Mouse (Mus musculus): ENCODE results near the gene Tubb2b. TPM values are rescaled to one million over a fixed set of nuclear protein-coding genes. Genes with fewer than 3 reads are reported as not detected.

Gene Tubb2b
- polyA plus RNA-seq, 1 experiment from 2014 or later: 758 TPM

GRCm38 (mm10) chr13:34154931-34155272 lies 24.6 kb upstream of the Tubb2b start:
- ATAC-seq (ENCODE audit: low FRiP score, low TSS enrichment) (peak; percentile 56; the same call in 1 of the 2 replicates), DNase-seq (peak; percentile 89)
- WGBS: 29% methylated on average over 3 of the region's 3 CpGs
- peak overlapping the region; percentile 66 for H3K27ac ChIP-seq (replicated peaks; ENCODE audit: low read depth, low read length)
- peak overlapping the region; percentile 43 for H3K4me2 ChIP-seq (ENCODE audit: low read length)
- H3K27me3 ChIP-seq (ENCODE audit: control insufficient read depth, insufficient read depth, low read length): no peaks in the 10 kb centered on the region
- no peaks in the 10 kb centered on the region for H3K9me3 ChIP-seq (ENCODE audit: control insufficient read depth, low read length)
- peaks cover 12% of the 10 kb centered on the region for H3K4me1 ChIP-seq (ENCODE audit: control insufficient read depth, insufficient read depth, low read length)
- H3K9ac ChIP-seq (replicated peaks; ENCODE audit: low read length): peak overlapping the region; percentile 6; the same call in 1 of the 2 replicates
- H3K4me3 ChIP-seq (replicated peaks; ENCODE audit: low read depth, low read length): peak overlapping the region; percentile 3; the same call in 1 of the 2 replicates
- H3K36me3 ChIP-seq (ENCODE audit: control insufficient read depth, insufficient read depth, low read length): no peaks in the 10 kb centered on the region

GRCm38 (mm10) chr13:34154217-34154930 lies 24.1 kb upstream of the Tubb2b start:
- WGBS: 44% methylated on average over 13 of the region's 13 CpGs
- Histone ChIP-seq H3K4me3 (replicated peaks; ENCODE audit: low read depth, low read length) (peak overlapping the region; percentile 3; the same call in 1 of the 2 replicates), H3K27ac (replicated peaks; ENCODE audit: low read depth, low read length) (peak overlapping the region; percentile 66), H3K9me3 (ENCODE audit: control insufficient read depth, low read length) (no peaks in the 10 kb centered on the region), H3K36me3 (ENCODE audit: control insufficient read depth, insufficient read depth, low read length) (no peaks in the 10 kb centered on the region), H3K9ac (replicated peaks; ENCODE audit: low read length) (peak overlapping the region; percentile 6; the same call in 1 of the 2 replicates), H3K4me2 (ENCODE audit: low read length) (peak overlapping the region; percentile 43), H3K4me1 (ENCODE audit: control insufficient read depth, insufficient read depth, low read length) (peaks cover 17% of the 10 kb centered on the region), H3K27me3 (ENCODE audit: control insufficient read depth, insufficient read depth, low read length) (no peaks in the 10 kb centered on the region)
- ATAC-seq (ENCODE audit: low FRiP score, low TSS enrichment) (peak; percentile 43; the same call in 1 of the 2 replicates), DNase-seq (peak; percentile 87)

GRCm38 (mm10) chr13:34153254-34154011 lies 23.2 kb upstream of the Tubb2b start:
- Histone ChIP-seq H3K9me3 (ENCODE audit: control insufficient read depth, low read length) (no peaks in the 10 kb centered on the region), H3K4me1 (ENCODE audit: control insufficient read depth, insufficient read depth, low read length) (peaks cover 19% of the 10 kb centered on the region), H3K9ac (replicated peaks; ENCODE audit: low read length) (no peak overlapping the region), H3K4me2 (ENCODE audit: low read length) (no peak overlapping the region), H3K36me3 (ENCODE audit: control insufficient read depth, insufficient read depth, low read length) (no peaks in the 10 kb centered on the region), H3K4me3 (replicated peaks; ENCODE audit: low read depth, low read length) (no peak overlapping the region), H3K27me3 (ENCODE audit: control insufficient read depth, insufficient read depth, low read length) (no peaks in the 10 kb centered on the region), H3K27ac (replicated peaks; ENCODE audit: low read depth, low read length) (0 out of 2 replicates have a peak overlapping the region, but pooled peaks have one; percentile 43)
- ATAC-seq (ENCODE audit: low FRiP score, low TSS enrichment) (no peak), DNase-seq (no peak)
- WGBS: 76% methylated on average over 4 of the region's 5 CpGs

- no peak for DNase-seq
- no peak overlapping the region for H3K4me2 ChIP-seq (ENCODE audit: low read length)
- H3K36me3 ChIP-seq (ENCODE audit: control insufficient read depth, insufficient read depth, low read length): no peaks in the 10 kb centered on the region
- WGBS: 78% methylated on average over 7 of the region's 7 CpGs
- H3K9ac ChIP-seq (replicated peaks; ENCODE audit: low read length): no peak overlapping the region
- no peaks in the 10 kb centered on the region for H3K9me3 ChIP-seq (ENCODE audit: control insufficient read depth, low read length)
- H3K27me3 ChIP-seq (ENCODE audit: control insufficient read depth, insufficient read depth, low read length): no peaks in the 10 kb centered on the region
- no peak overlapping the region for H3K27ac ChIP-seq (replicated peaks; ENCODE audit: low read depth, low read length)
- ATAC-seq (ENCODE audit: low FRiP score, low TSS enrichment): no peak
- H3K4me1 ChIP-seq (ENCODE audit: control insufficient read depth, insufficient read depth, low read length): peaks cover 26% of the 10 kb centered on the region
- H3K4me3 ChIP-seq (replicated peaks; ENCODE audit: low read depth, low read length): no peak overlapping the region
Observed at GRCm38 (mm10) chr13:34152695-34153094, 22.4 kb upstream of the Tubb2b start.

GRCm38 (mm10) chr13:34151425-34151824 lies 21.2 kb upstream of the Tubb2b start:
- Histone ChIP-seq H3K4me2 (ENCODE audit: low read length) (no peak overlapping the region), H3K4me3 (replicated peaks; ENCODE audit: low read depth, low read length) (no peak overlapping the region), H3K9ac (replicated peaks; ENCODE audit: low read length) (no peak overlapping the region), H3K27me3 (ENCODE audit: control insufficient read depth, insufficient read depth, low read length) (no peaks in the 10 kb centered on the region), H3K4me1 (ENCODE audit: control insufficient read depth, insufficient read depth, low read length) (peaks cover 32% of the 10 kb centered on the region), H3K27ac (replicated peaks; ENCODE audit: low read depth, low read length) (peak overlapping the region; percentile 97; the same call in 1 of the 2 replicates), H3K36me3 (ENCODE audit: control insufficient read depth, insufficient read depth, low read length) (no peaks in the 10 kb centered on the region), H3K9me3 (ENCODE audit: control insufficient read depth, low read length) (no peaks in the 10 kb centered on the region)
- DNase-seq: no peak
- no peak for ATAC-seq (ENCODE audit: low FRiP score, low TSS enrichment)
- WGBS: 92% methylated on average over 1 of the region's 1 CpGs

- Histone ChIP-seq H3K4me2 (ENCODE audit: low read length) (peak overlapping the region; percentile 60), H3K36me3 (ENCODE audit: control insufficient read depth, insufficient read depth, low read length) (no peaks in the 10 kb centered on the region), H3K27me3 (ENCODE audit: control insufficient read depth, insufficient read depth, low read length) (no peaks in the 10 kb centered on the region), H3K4me1 (ENCODE audit: control insufficient read depth, insufficient read depth, low read length) (peaks cover 33% of the 10 kb centered on the region), H3K27ac (replicated peaks; ENCODE audit: low read depth, low read length) (peak overlapping the region; percentile 97), H3K4me3 (replicated peaks; ENCODE audit: low read depth, low read length) (peak overlapping the region; percentile 32), H3K9ac (replicated peaks; ENCODE audit: low read length) (peak overlapping the region; percentile 60), H3K9me3 (ENCODE audit: control insufficient read depth, low read length) (no peaks in the 10 kb centered on the region)
- 7% methylated on average over 19 of the region's 19 CpGs for WGBS
- ATAC-seq (ENCODE audit: low FRiP score, low TSS enrichment) (no peak), DNase-seq (peak; percentile 83)
Observed at GRCm38 (mm10) chr13:34150271-34151027, 20.2 kb upstream of the Tubb2b start.

- Histone ChIP-seq H3K4me2 (ENCODE audit: low read length) (peak overlapping the region; percentile 60), H3K27me3 (ENCODE audit: control insufficient read depth, insufficient read depth, low read length) (no peaks in the 10 kb centered on the region), H3K9ac (replicated peaks; ENCODE audit: low read length) (peak overlapping the region; percentile 60), H3K4me3 (replicated peaks; ENCODE audit: low read depth, low read length) (peak overlapping the region; percentile 32), H3K36me3 (ENCODE audit: control insufficient read depth, insufficient read depth, low read length) (no peaks in the 10 kb centered on the region), H3K27ac (replicated peaks; ENCODE audit: low read depth, low read length) (peak overlapping the region; percentile 97), H3K4me1 (ENCODE audit: control insufficient read depth, insufficient read depth, low read length) (peaks cover 32% of the 10 kb centered on the region), H3K9me3 (ENCODE audit: control insufficient read depth, low read length) (no peaks in the 10 kb centered on the region)
- DNase-seq (peak; percentile 60), ATAC-seq (ENCODE audit: low FRiP score, low TSS enrichment) (no peak)
- WGBS: 36% methylated on average over 5 of the region's 5 CpGs
Observed at GRCm38 (mm10) chr13:34149463-34150176, 19.4 kb upstream of the Tubb2b start.

All from midbrain, embryonic 14.5 days (tissue).